Mouse (Mus musculus): ENCODE data around the gene A030005K14Rik. TPM values are rescaled to one million over a fixed set of nuclear protein-coding genes. Genes with fewer than 3 reads are reported as not detected.
A peak's percentile ranks its signal among the peaks of the same experiment; 100 is the strongest.

A030005K14Rik gene
- polyA plus RNA-seq, 1 experiment from 2014 or later = not detected

GRCm38 (mm10) chr1:83042380-83042779, 16.8 kb downstream of the A030005K14Rik start, which contains the start of gene Krtap28-10:
TSS of gene Krtap28-10 (minus strand) at chr1:83042480.
- TF ChIP-seq EP300 (optimal IDR thresholded peaks at IDR 0.05) = no peak
- TF ChIP-seq CTCF (IDR thresholded peaks at IDR 0.05; ENCODE audit: low read depth) = no peak
- no peak for DNase-seq (ENCODE audit: low spot score)
- no peaks in the 10 kb centered on the region for H3K4me1 ChIP-seq (replicated peaks; ENCODE audit: control insufficient read depth, insufficient read depth)
- ATAC-seq (ENCODE audit: low FRiP score, low TSS enrichment) = no peak
- H3K9ac ChIP-seq (ENCODE audit: low read length) = no peak within 1 kb of the TSS
- WGBS = 81% methylated on average over 2 of the region's 2 CpGs
- H3K4me3 ChIP-seq (ENCODE audit: low read depth, low read length) = no peak within 1 kb of the TSS
- no peaks in the 10 kb centered on the region for H3K9me3 ChIP-seq (ENCODE audit: control insufficient read depth, low read length)
- no peak within 1 kb of the TSS for H3K27ac ChIP-seq (replicated peaks)
- no peaks in the 10 kb centered on the region for H3K36me3 ChIP-seq (ENCODE audit: control insufficient read depth, insufficient read depth, low read length)
- no peak within 1 kb of the TSS for H3K4me2 ChIP-seq (replicated peaks; ENCODE audit: low read depth)
- H3K27me3 ChIP-seq (ENCODE audit: control insufficient read depth, insufficient read depth, low read length) = no peaks in the 10 kb centered on the region

- peak; percentile 66 for ATAC-seq (ENCODE audit: low FRiP score, low TSS enrichment)
- Histone ChIP-seq H3K9ac (ENCODE audit: low read length) (no peak overlapping the region), H3K4me2 (replicated peaks; ENCODE audit: low read depth) (no peak overlapping the region), H3K36me3 (ENCODE audit: control insufficient read depth, insufficient read depth, low read length) (no peaks in the 10 kb centered on the region), H3K4me1 (replicated peaks; ENCODE audit: control insufficient read depth, insufficient read depth) (no peaks in the 10 kb centered on the region), H3K27ac (replicated peaks) (no peak overlapping the region), H3K4me3 (ENCODE audit: low read depth, low read length) (no peak overlapping the region), H3K9me3 (ENCODE audit: control insufficient read depth, low read length) (no peaks in the 10 kb centered on the region), H3K27me3 (ENCODE audit: control insufficient read depth, insufficient read depth, low read length) (no peaks in the 10 kb centered on the region)
- no peak for TF ChIP-seq EP300 (optimal IDR thresholded peaks at IDR 0.05)
- TF ChIP-seq CTCF (IDR thresholded peaks at IDR 0.05; ENCODE audit: low read depth) = no peak
- 49% methylated on average over 4 of the region's 4 CpGs for WGBS
- peak; percentile 41 for DNase-seq (ENCODE audit: low spot score)
Measured at GRCm38 (mm10) chr1:83039080-83039479, 20.1 kb downstream of the A030005K14Rik start.

- Histone ChIP-seq H3K9ac (ENCODE audit: low read length) (peak within 1 kb of the TSS; percentile 59), H3K27ac (replicated peaks) (peak within 1 kb of the TSS; percentile 30; the same call in 1 of the 2 replicates), H3K9me3 (ENCODE audit: control insufficient read depth, low read length) (no peaks in the 10 kb centered on the region), H3K27me3 (ENCODE audit: control insufficient read depth, insufficient read depth, low read length) (no peaks in the 10 kb centered on the region), H3K4me3 (ENCODE audit: low read depth, low read length) (peak within 1 kb of the TSS; percentile 47), H3K36me3 (ENCODE audit: control insufficient read depth, insufficient read depth, low read length) (no peaks in the 10 kb centered on the region), H3K4me1 (replicated peaks; ENCODE audit: control insufficient read depth, insufficient read depth) (no peaks in the 10 kb centered on the region), H3K4me2 (replicated peaks; ENCODE audit: low read depth) (peak within 1 kb of the TSS; percentile 75)
- ATAC-seq (ENCODE audit: low FRiP score, low TSS enrichment) (peak; percentile 61), DNase-seq (ENCODE audit: low spot score) (peak; percentile 52)
- WGBS = 1% methylated on average over 24 of the region's 25 CpGs
- no peak for TF ChIP-seq CTCF (IDR thresholded peaks at IDR 0.05; ENCODE audit: low read depth)
- no peak for TF ChIP-seq EP300 (optimal IDR thresholded peaks at IDR 0.05)
Measured at GRCm38 (mm10) chr1:83038109-83038672, 21.0 kb downstream of the A030005K14Rik start, which contains the start of gene Slc19a3. TSS of gene Slc19a3 (minus strand) at chr1:83038448.

- no peaks in the 10 kb centered on the region for H3K9me3 ChIP-seq (ENCODE audit: control insufficient read depth, low read length)
- 70% methylated on average over 11 of the region's 11 CpGs for WGBS
- no peak overlapping the region; the same call in 1 of the 2 replicates for H3K4me2 ChIP-seq (replicated peaks; ENCODE audit: low read depth)
- peak; percentile 71 for ATAC-seq (ENCODE audit: low FRiP score, low TSS enrichment)
- no peak overlapping the region for H3K9ac ChIP-seq (ENCODE audit: low read length)
- TF ChIP-seq EP300 (optimal IDR thresholded peaks at IDR 0.05) (no peak), CTCF (IDR thresholded peaks at IDR 0.05; ENCODE audit: low read depth) (no peak)
- no peak for DNase-seq (ENCODE audit: low spot score)
- no peaks in the 10 kb centered on the region for H3K36me3 ChIP-seq (ENCODE audit: control insufficient read depth, insufficient read depth, low read length)
- peak overlapping the region; percentile 47 for H3K4me3 ChIP-seq (ENCODE audit: low read depth, low read length)
- H3K27ac ChIP-seq (replicated peaks) = no peak overlapping the region
- no peaks in the 10 kb centered on the region for H3K27me3 ChIP-seq (ENCODE audit: control insufficient read depth, insufficient read depth, low read length)
- no peaks in the 10 kb centered on the region for H3K4me1 ChIP-seq (replicated peaks; ENCODE audit: control insufficient read depth, insufficient read depth)
Measured at GRCm38 (mm10) chr1:83036892-83037667, 22.1 kb downstream of the A030005K14Rik start.

- Histone ChIP-seq H3K27me3 (ENCODE audit: control insufficient read depth, insufficient read depth, low read length) (no peaks in the 10 kb centered on the region), H3K4me2 (replicated peaks; ENCODE audit: low read depth) (no peak overlapping the region), H3K9ac (ENCODE audit: low read length) (no peak overlapping the region), H3K9me3 (ENCODE audit: control insufficient read depth, low read length) (no peaks in the 10 kb centered on the region), H3K4me1 (replicated peaks; ENCODE audit: control insufficient read depth, insufficient read depth) (no peaks in the 10 kb centered on the region), H3K4me3 (ENCODE audit: low read depth, low read length) (no peak overlapping the region), H3K27ac (replicated peaks) (no peak overlapping the region), H3K36me3 (ENCODE audit: control insufficient read depth, insufficient read depth, low read length) (no peaks in the 10 kb centered on the region)
- WGBS = 70% methylated on average over 5 of the region's 5 CpGs
- no peak for DNase-seq (ENCODE audit: low spot score)
- TF ChIP-seq CTCF (IDR thresholded peaks at IDR 0.05; ENCODE audit: low read depth) (no peak), EP300 (optimal IDR thresholded peaks at IDR 0.05) (no peak)
- no peak for ATAC-seq (ENCODE audit: low FRiP score, low TSS enrichment)
Measured at GRCm38 (mm10) chr1:83034509-83034908, 24.7 kb downstream of the A030005K14Rik start.

- no peak overlapping the region for H3K9ac ChIP-seq (ENCODE audit: low read length)
- no peak overlapping the region for H3K4me3 ChIP-seq (ENCODE audit: low read depth, low read length)
- H3K4me2 ChIP-seq (replicated peaks; ENCODE audit: low read depth) = no peak overlapping the region
- no peaks in the 10 kb centered on the region for H3K27me3 ChIP-seq (ENCODE audit: control insufficient read depth, insufficient read depth, low read length)
- WGBS = 62% methylated on average over 6 of the region's 6 CpGs
- no peak overlapping the region for H3K27ac ChIP-seq (replicated peaks)
- DNase-seq (ENCODE audit: low spot score) (peak; percentile 24), ATAC-seq (ENCODE audit: low FRiP score, low TSS enrichment) (peak; percentile 87)
- H3K36me3 ChIP-seq (ENCODE audit: control insufficient read depth, insufficient read depth, low read length) = no peaks in the 10 kb centered on the region
- no peaks in the 10 kb centered on the region for H3K9me3 ChIP-seq (ENCODE audit: control insufficient read depth, low read length)
- no peaks in the 10 kb centered on the region for H3K4me1 ChIP-seq (replicated peaks; ENCODE audit: control insufficient read depth, insufficient read depth)
- TF ChIP-seq CTCF (IDR thresholded peaks at IDR 0.05; ENCODE audit: low read depth) (no peak), EP300 (optimal IDR thresholded peaks at IDR 0.05) (no peak)
Measured at GRCm38 (mm10) chr1:83032508-83032907, 26.7 kb downstream of the A030005K14Rik start.

Data from stomach, postnatal 0 days (tissue).